Mouse (Mus musculus) forebrain, embryonic 15.5 days (tissue): ENCODE data around the gene Cdca8. TPM values are rescaled to one million over a fixed set of nuclear protein-coding genes. Genes with fewer than 3 reads are reported as not detected.

ENCODE experiments used
- ATAC-seq: fragments of 200-750 bp; cut with Nextera tagmentation; replicated peaks from 2 replicates; pipeline ENCODE4 v1.8.0; 2017; ENCODE audit warnings: mild to moderate bottlenecking, moderate TSS enrichment, moderate library complexity
- H3K27ac ChIP-seq: fragments of 300-500 bp; sonication (generic); replicated peaks from 2 replicates; pipeline ENCODE4 v1.5.1; 2015; ENCODE audit warnings: mild to moderate bottlenecking, inconsistent platforms
- H3K27me3 ChIP-seq: fragments of 300-500 bp; sonication (generic); 2 replicates; pipeline ENCODE4 v1.6.1; 2015; ENCODE audit warnings: inconsistent platforms
- H3K36me3 ChIP-seq: fragments of 300-500 bp; sonication (generic); 2 replicates; pipeline ENCODE4 v1.6.1; 2015; ENCODE audit warnings: mild to moderate bottlenecking, inconsistent platforms
- H3K4me1 ChIP-seq: fragments of 300-500 bp; sonication (generic); 2 replicates; pipeline ENCODE4 v1.6.1; 2015; ENCODE audit warnings: inconsistent platforms
- H3K4me2 ChIP-seq: fragments of 300-500 bp; sonication (generic); replicated peaks from 2 replicates; pipeline ENCODE4 v1.6.1; 2015; ENCODE audit warnings: mild to moderate bottlenecking, inconsistent platforms
- H3K4me3 ChIP-seq: fragments of 300-500 bp; sonication (generic); 2 replicates; pipeline ENCODE4 v1.5.1; 2015; ENCODE audit warnings: mild to moderate bottlenecking, inconsistent platforms
- H3K9ac ChIP-seq: fragments of 300-500 bp; sonication (generic); replicated peaks from 2 replicates; pipeline ENCODE4 v1.6.1; 2015; ENCODE audit warnings: mild to moderate bottlenecking, inconsistent platforms
- H3K9me3 ChIP-seq: fragments of 300-500 bp; sonication (generic); 2 replicates; pipeline ENCODE4 v1.6.1; 2016; ENCODE audit warnings: inconsistent platforms
- WGBS: fragments of 180-500 bp; shearing (Covaris S2); methylation state at CpG from one replicate; pipeline ENCODE4 v1.1.7; 2015; ENCODE audit warnings: mixed read lengths; 5-methylcytosine and 5-hydroxymethylcytosine counted together
- polyA plus RNA-seq: library from polyadenylated mRNA; unstranded; fragments of >200 nt; fragmentation: Nextera tagmentation; extraction: Ambion mirVana; gene quantifications from 2 replicates; pipeline ENCODE4 v1.2.1, GENCODE M21; 2015

Gene Cdca8
- polyA plus RNA-seq, 1 experiment from 2014 or later = 81.4 TPM

GRCm38 (mm10) chr4:124970677-124971076 lies 31.6 kb upstream of the Cdca8 start:
- Histone ChIP-seq H3K4me3 (no peak overlapping the region), H3K9me3 (no peaks in the 10 kb centered on the region), H3K9ac (no peak overlapping the region), H3K27ac (no peak overlapping the region), H3K4me2 (no peak overlapping the region), H3K4me1 (no peaks in the 10 kb centered on the region), H3K36me3 (no peaks in the 10 kb centered on the region), H3K27me3 (no peaks in the 10 kb centered on the region)
- ATAC-seq = no peak
- WGBS = 31% methylated on average over 5 of the region's 5 CpGs

- Histone ChIP-seq H3K4me1 (no peaks in the 10 kb centered on the region), H3K9ac (no peak overlapping the region), H3K9me3 (no peaks in the 10 kb centered on the region), H3K36me3 (no peaks in the 10 kb centered on the region), H3K4me3 (no peak overlapping the region), H3K4me2 (no peak overlapping the region), H3K27me3 (no peaks in the 10 kb centered on the region), H3K27ac (no peak overlapping the region)
- WGBS = 74% methylated on average over 11 of the region's 11 CpGs
- no peak for ATAC-seq
Measured at GRCm38 (mm10) chr4:124970194-124970593, 31.1 kb upstream of the Cdca8 start.

GRCm38 (mm10) chr4:124969219-124969848 lies 30.2 kb upstream of the Cdca8 start:
- H3K27me3 ChIP-seq = no peaks in the 10 kb centered on the region
- no peak for ATAC-seq
- WGBS = 76% methylated on average over 7 of the region's 7 CpGs
- H3K9me3 ChIP-seq = no peaks in the 10 kb centered on the region
- H3K36me3 ChIP-seq = no peaks in the 10 kb centered on the region
- H3K9ac ChIP-seq = no peak overlapping the region
- no peaks in the 10 kb centered on the region for H3K4me1 ChIP-seq
- H3K4me2 ChIP-seq = no peak overlapping the region
- no peak overlapping the region for H3K4me3 ChIP-seq
- no peak overlapping the region for H3K27ac ChIP-seq

GRCm38 (mm10) chr4:124968711-124969110 lies 29.6 kb upstream of the Cdca8 start:
- H3K27me3 ChIP-seq = no peaks in the 10 kb centered on the region
- 14% methylated on average over 6 of the region's 6 CpGs for WGBS
- no peaks in the 10 kb centered on the region for H3K36me3 ChIP-seq

GRCm38 (mm10) chr4:124964912-124965599 lies 25.9 kb upstream of the Cdca8 start:
- ATAC-seq = no peak
- H3K9me3 ChIP-seq = no peaks in the 10 kb centered on the region
- H3K27ac ChIP-seq = no peak overlapping the region
- H3K9ac ChIP-seq = no peak overlapping the region
- H3K4me2 ChIP-seq = no peak overlapping the region
- no peaks in the 10 kb centered on the region for H3K36me3 ChIP-seq
- 5% methylated on average over 8 of the region's 8 CpGs for WGBS
- H3K27me3 ChIP-seq = no peaks in the 10 kb centered on the region
- H3K4me1 ChIP-seq = no peaks in the 10 kb centered on the region
- no peak overlapping the region for H3K4me3 ChIP-seq

More at GRCm38 (mm10) chr4:124968711-124969110, 29.6 kb upstream of the Cdca8 start:
- ATAC-seq = no peak
- Histone ChIP-seq H3K4me3 (no peak overlapping the region), H3K9ac (no peak overlapping the region), H3K27ac (no peak overlapping the region), H3K9me3 (no peaks in the 10 kb centered on the region), H3K4me1 (no peaks in the 10 kb centered on the region), H3K4me2 (no peak overlapping the region)

- Histone ChIP-seq H3K27ac (no peak overlapping the region), H3K9me3 (no peaks in the 10 kb centered on the region), H3K9ac (no peak overlapping the region), H3K4me2 (no peak overlapping the region), H3K4me3 (no peak overlapping the region), H3K4me1 (no peaks in the 10 kb centered on the region), H3K36me3 (no peaks in the 10 kb centered on the region), H3K27me3 (no peaks in the 10 kb centered on the region)
- WGBS = 66% methylated on average over 11 of the region's 11 CpGs
- no peak for ATAC-seq
Measured at GRCm38 (mm10) chr4:124962576-124962975, 23.5 kb upstream of the Cdca8 start.

GRCm38 (mm10) chr4:124960940-124961339 lies 21.8 kb upstream of the Cdca8 start:
- H3K9me3 ChIP-seq = no peaks in the 10 kb centered on the region
- ATAC-seq = no peak

GRCm38 (mm10) chr4:124959062-124959461 lies 20.0 kb upstream of the Cdca8 start:
- H3K9me3 ChIP-seq = no peaks in the 10 kb centered on the region
- H3K36me3 ChIP-seq = no peaks in the 10 kb centered on the region
- ATAC-seq = no peak
- no peaks in the 10 kb centered on the region for H3K27me3 ChIP-seq
- H3K4me3 ChIP-seq = no peak overlapping the region
- WGBS = 81% methylated on average over 11 of the region's 11 CpGs
- no peak overlapping the region for H3K9ac ChIP-seq
- H3K4me1 ChIP-seq = no peaks in the 10 kb centered on the region
- no peak overlapping the region for H3K27ac ChIP-seq
- no peak overlapping the region for H3K4me2 ChIP-seq

More at GRCm38 (mm10) chr4:124960940-124961339, 21.8 kb upstream of the Cdca8 start:
- H3K27me3 ChIP-seq = no peaks in the 10 kb centered on the region
- no peak overlapping the region for H3K27ac ChIP-seq
- WGBS = 92% methylated on average over 11 of the region's 11 CpGs
- H3K4me1 ChIP-seq = no peaks in the 10 kb centered on the region
- H3K4me2 ChIP-seq = no peak overlapping the region
- no peak overlapping the region for H3K4me3 ChIP-seq
- no peak overlapping the region for H3K9ac ChIP-seq
- no peaks in the 10 kb centered on the region for H3K36me3 ChIP-seq

- Histone ChIP-seq H3K27ac (no peak overlapping the region), H3K4me2 (no peak overlapping the region), H3K9ac (no peak overlapping the region), H3K36me3 (no peaks in the 10 kb centered on the region), H3K4me3 (no peak overlapping the region), H3K4me1 (no peaks in the 10 kb centered on the region), H3K9me3 (no peaks in the 10 kb centered on the region), H3K27me3 (no peaks in the 10 kb centered on the region)
- no peak for ATAC-seq
- WGBS = 89% methylated on average over 2 of the region's 2 CpGs
Measured at GRCm38 (mm10) chr4:124957284-124957683, 18.2 kb upstream of the Cdca8 start.

GRCm38 (mm10) chr4:124953546-124953945 lies 14.4 kb upstream of the Cdca8 start:
- no peak for ATAC-seq
- no peaks in the 10 kb centered on the region for H3K36me3 ChIP-seq
- no peak overlapping the region for H3K4me3 ChIP-seq
- H3K27ac ChIP-seq = no peak overlapping the region
- no peaks in the 10 kb centered on the region for H3K4me1 ChIP-seq
- no peaks in the 10 kb centered on the region for H3K9me3 ChIP-seq
- no peak overlapping the region for H3K4me2 ChIP-seq
- 72% methylated on average over 4 of the region's 4 CpGs for WGBS
- no peaks in the 10 kb centered on the region for H3K27me3 ChIP-seq
- no peak overlapping the region for H3K9ac ChIP-seq

GRCm38 (mm10) chr4:124951036-124951433 lies 11.9 kb upstream of the Cdca8 start:
- Histone ChIP-seq H3K27ac (no peak overlapping the region), H3K27me3 (no peaks in the 10 kb centered on the region), H3K4me3 (no peak overlapping the region), H3K4me2 (no peak overlapping the region), H3K9ac (no peak overlapping the region), H3K9me3 (no peaks in the 10 kb centered on the region), H3K4me1 (no peaks in the 10 kb centered on the region), H3K36me3 (no peaks in the 10 kb centered on the region)
- ATAC-seq = no peak
- 56% methylated on average over 10 of the region's 10 CpGs for WGBS

- no peak for ATAC-seq
- H3K27me3 ChIP-seq = no peaks in the 10 kb centered on the region
- no peaks in the 10 kb centered on the region for H3K36me3 ChIP-seq
- H3K9me3 ChIP-seq = no peaks in the 10 kb centered on the region
- no peak overlapping the region for H3K4me2 ChIP-seq
- WGBS = 84% methylated on average over 21 of the region's 21 CpGs
- no peak overlapping the region for H3K9ac ChIP-seq
- H3K4me1 ChIP-seq = no peaks in the 10 kb centered on the region
- H3K4me3 ChIP-seq = no peak overlapping the region
- no peak overlapping the region for H3K27ac ChIP-seq
Measured at GRCm38 (mm10) chr4:124950181-124951035, 11.3 kb upstream of the Cdca8 start.
